ENCODE assay signal across 11 mouse cellular contexts in the genomic region with DNA sequence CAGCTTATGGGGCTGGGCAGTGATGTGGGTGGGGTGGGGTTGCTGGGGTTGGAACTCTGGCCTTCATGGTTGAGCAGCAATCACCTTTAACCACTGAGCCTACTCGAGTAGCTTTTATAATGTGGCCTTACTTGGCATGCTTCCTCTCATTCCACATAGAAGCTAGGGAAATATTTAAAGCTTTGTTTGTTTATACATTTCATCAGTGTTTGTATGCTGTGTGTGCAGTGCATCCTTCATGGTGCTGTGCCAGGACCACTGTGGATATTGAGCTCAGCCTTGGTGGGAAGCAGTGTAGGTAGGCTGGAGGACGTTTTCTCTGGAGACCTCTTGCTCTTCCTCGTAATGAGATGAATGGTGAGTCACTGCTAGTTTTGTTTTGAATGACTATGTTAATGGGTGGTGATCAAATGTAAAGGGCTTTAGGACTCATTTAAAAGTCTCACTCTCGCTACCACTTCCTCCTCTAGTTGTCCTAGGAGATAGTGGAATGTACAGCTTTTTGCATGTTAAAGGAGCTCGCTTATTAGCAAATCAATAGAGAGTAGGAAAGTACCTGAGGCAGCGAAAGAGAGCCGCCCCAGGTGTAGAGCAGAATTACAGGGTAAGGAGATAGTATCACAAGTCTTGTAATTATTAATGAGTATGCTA. TPM values are rescaled to one million over a fixed set of nuclear protein-coding genes. Genes with fewer than 3 reads are reported as not detected.
DNase-seq lines count a peak whose midpoint lies in the region; ATAC-seq lines count a peak whose summit lies in the region.
"Had no signal": no experiment of that assay in that cellular context is flagged by ENCODE, and none has a peak within 500 bp of the region (broad histone marks: within the 10 kb centered on the region; RNA-seq: fewer than 3 reads in every experiment).

No protein-coding gene starts in this region.

- 23% methylated on average over 7 of the region's 7 CpGs for WGBS in hindbrain, embryonic 14.5 days
- 42% methylated on average over 7 of the region's 7 CpGs for WGBS in hindbrain, embryonic 11.5 days

- H3K4me2 ChIP-seq in hindbrain, embryonic 14.5 days (replicated peaks): peak overlapping the region; percentile 25; the same call in 1 of the 2 replicates
- H3K4me2 ChIP-seq in hindbrain, embryonic 11.5 days (replicated peaks; ENCODE audit: low read depth, low read length): no peak overlapping the region
- H3K4me2 ChIP-seq: liver, embryonic 15.5 days had no signal

- no peaks in the 10 kb centered on the region for H3K9me3 ChIP-seq in hindbrain, embryonic 14.5 days (ENCODE audit: control insufficient read depth, low read length)
- no peaks in the 10 kb centered on the region for H3K9me3 ChIP-seq in hindbrain, embryonic 11.5 days (ENCODE audit: control insufficient read depth, low read length)
- H3K9me3 ChIP-seq: embryonic facial prominence, embryonic 15.5 days; liver, embryonic 15.5 days had no signal

- DNase-seq in hindbrain, embryonic 14.5 days (ENCODE audit: low spot score): no peak
- DNase-seq in hindbrain, embryonic 11.5 days (ENCODE audit: low spot score): no peak
- DNase-seq in A20 (ENCODE audit: low read depth, low spot score): peak; percentile 59
- DNase-seq in NIH3T3 (ENCODE audit: low read depth): peak; percentile 65
- peak; percentile 56 to 78 for DNase-seq in kidney, postnatal 36 days
- DNase-seq in heart, postnatal 25 days (ENCODE audit: low spot score): no peak
- no peak for DNase-seq in adrenal gland, postnatal 14 days
- DNase-seq in heart, adult 8-10 months (ENCODE audit: low spot score): no peak
- DNase-seq: layer of hippocampus, adult 9-11 months had no signal

- H3K36me3 ChIP-seq in hindbrain, embryonic 14.5 days (replicated peaks; ENCODE audit: control insufficient read depth, insufficient read depth): no peaks in the 10 kb centered on the region
- H3K36me3 ChIP-seq in hindbrain, embryonic 11.5 days (ENCODE audit: control insufficient read depth, insufficient read depth, low read length): no peaks in the 10 kb centered on the region
- H3K36me3 ChIP-seq: embryonic facial prominence, embryonic 15.5 days; liver, embryonic 15.5 days had no signal

- peaks cover 64% of the 10 kb centered on the region for H3K4me1 ChIP-seq in hindbrain, embryonic 14.5 days (replicated peaks; ENCODE audit: control insufficient read depth, insufficient read depth, low read length)
- peaks cover 20% of the 10 kb centered on the region for H3K4me1 ChIP-seq in hindbrain, embryonic 11.5 days (replicated peaks; ENCODE audit: control insufficient read depth, insufficient read depth, low read length)

- H3K27ac ChIP-seq in hindbrain, embryonic 14.5 days: no peak overlapping the region
- H3K27ac ChIP-seq in hindbrain, embryonic 11.5 days (ENCODE audit: low read depth, low read length): no peak overlapping the region
- H3K27ac ChIP-seq: embryonic facial prominence, embryonic 15.5 days; liver, embryonic 15.5 days had no signal

- ATAC-seq in hindbrain, embryonic 14.5 days (ENCODE audit: low FRiP score): no peak
- ATAC-seq in hindbrain, embryonic 11.5 days (ENCODE audit: low FRiP score): no peak

- intact Hi-C loops in heart, postnatal 25 days (cut with DNase I): no loop called here

- no peak overlapping the region for H3K4me3 ChIP-seq in hindbrain, embryonic 14.5 days (replicated peaks; ENCODE audit: low read length)
- H3K4me3 ChIP-seq in hindbrain, embryonic 11.5 days (ENCODE audit: low read depth, low read length): no peak overlapping the region
- H3K4me3 ChIP-seq: embryonic facial prominence, embryonic 15.5 days; liver, embryonic 15.5 days had no signal

- no peak overlapping the region for H3K9ac ChIP-seq in hindbrain, embryonic 14.5 days
- no peak overlapping the region for H3K9ac ChIP-seq in hindbrain, embryonic 11.5 days (ENCODE audit: low read depth, low read length)
- H3K9ac ChIP-seq: embryonic facial prominence, embryonic 15.5 days; liver, embryonic 15.5 days had no signal

- H3K27me3 ChIP-seq in hindbrain, embryonic 14.5 days (ENCODE audit: control insufficient read depth, insufficient read depth, low read length): no peaks in the 10 kb centered on the region
- H3K27me3 ChIP-seq in hindbrain, embryonic 11.5 days (ENCODE audit: control insufficient read depth, insufficient read depth, low read length): no peaks in the 10 kb centered on the region
- H3K27me3 ChIP-seq: embryonic facial prominence, embryonic 15.5 days had no signal

RNA-seq across cellular contexts. Expression of a gene that starts 3.4 kb away (rescaled TPM):
- 32.4 and 32.8 TPM in 2 replicates for polyA plus RNA-seq in hindbrain, embryonic 14.5 days (2014; fragmentation: Nextera tagmentation; extraction: Ambion mirVana)
- polyA plus RNA-seq in hindbrain, embryonic 11.5 days (2014; fragmentation: Nextera tagmentation; extraction: Ambion mirVana): 46.4 and 53.8 TPM in 2 replicates
- total RNA-seq in heart, postnatal 25 days (2021): 10 to 100 TPM; 21.4 to 22.9 TPM
- total RNA-seq in adrenal gland, postnatal 14 days (2021): 47.1 and 48.2 TPM in 2 replicates
- total RNA-seq in heart, adult 8-10 months (2022): 10 to 100 TPM; 16.3 to 19.9 (median 17.9) TPM

RNA-seq across cellular contexts. Expression of a gene that starts 4.2 kb away (rescaled TPM):
- polyA plus RNA-seq in hindbrain, embryonic 14.5 days (2014; fragmentation: Nextera tagmentation; extraction: Ambion mirVana): 41.7 and 59.5 TPM in 2 replicates
- 55.0 and 63.8 TPM in 2 replicates for polyA plus RNA-seq in hindbrain, embryonic 11.5 days (2014; fragmentation: Nextera tagmentation; extraction: Ambion mirVana)
- 10 to 100 TPM; 38.5 to 40.9 TPM for total RNA-seq in heart, postnatal 25 days (2021)
- 56.4 and 61.4 TPM in 2 replicates for total RNA-seq in adrenal gland, postnatal 14 days (2021)
- total RNA-seq in heart, adult 8-10 months (2022): 10 to 100 TPM; 35.9 to 38.7 (median 37.9) TPM

Comparison
In these comparisons a context has a peak if more than half of its experiments do, and no peak if none do; other contexts are left out.
1. DNase-seq: peak in A20 (single experiment), NIH3T3 (single experiment) and kidney, postnatal 36 days (2 of 2); none in hindbrain, embryonic 14.5 days (single experiment), hindbrain, embryonic 11.5 days (single experiment), heart, postnatal 25 days (single experiment), adrenal gland, postnatal 14 days (single experiment) and heart, adult 8-10 months (single experiment).